Mouse (Mus musculus) kidney, postnatal 25 days (tissue): ENCODE data around the gene Gm5269.

Experiments
- DNase-seq, 2 experiments: peaks; one replicate each; pipeline ENCODE4 v3.0.0; 2021; ENCODE audit warnings: mixed read lengths in 2 of 2

Gm5269 gene

GRCm38 (mm10) chr1:45890173-45890572 is at the start of gene Gm5269:
Gene Gm5269 (minus strand): TSS chr1:45890273.
- no peak for DNase-seq

GRCm38 (mm10) chr1:45931127-45931526 is 41.1 kb upstream of the Gm5269 start:
- no peak for DNase-seq

- DNase-seq: no peak
Measured at GRCm38 (mm10) chr1:45926911-45927310, 36.8 kb upstream of the Gm5269 start.

- DNase-seq: no peak
Measured at GRCm38 (mm10) chr1:45926393-45926763, 36.3 kb upstream of the Gm5269 start, which contains the start of gene Slc40a1. Gene Slc40a1 (minus strand): TSS chr1:45926523.

- peak; percentile 90 to 94 for DNase-seq
Measured at GRCm38 (mm10) chr1:45925500-45926392, 35.7 kb upstream of the Gm5269 start.

- no peak for DNase-seq
Measured at GRCm38 (mm10) chr1:45925131-45925499, 35.0 kb upstream of the Gm5269 start.

- DNase-seq: no peak
Measured at GRCm38 (mm10) chr1:45924516-45924915, 34.4 kb upstream of the Gm5269 start.

GRCm38 (mm10) chr1:45923306-45923705 is 33.2 kb upstream of the Gm5269 start:
- DNase-seq: peak; percentile 23 to 63

GRCm38 (mm10) chr1:45920703-45921102 is 30.6 kb upstream of the Gm5269 start:
- peak; percentile 22 to 49 for DNase-seq

- DNase-seq: no peak
Measured at GRCm38 (mm10) chr1:45919752-45920151, 29.7 kb upstream of the Gm5269 start.

GRCm38 (mm10) chr1:45917136-45917803 is 27.2 kb upstream of the Gm5269 start:
- no peak for DNase-seq

- no peak for DNase-seq
Measured at GRCm38 (mm10) chr1:45916174-45916573, 26.1 kb upstream of the Gm5269 start.

- DNase-seq: no peak
Measured at GRCm38 (mm10) chr1:45914236-45914635, 24.2 kb upstream of the Gm5269 start.

- DNase-seq: peak; percentile 79 to 84
Measured at GRCm38 (mm10) chr1:45905107-45905821, 15.2 kb upstream of the Gm5269 start.

GRCm38 (mm10) chr1:45904161-45904560 is 14.1 kb upstream of the Gm5269 start:
- no peak for DNase-seq

- DNase-seq: no peak
Measured at GRCm38 (mm10) chr1:45898044-45898443, 8.0 kb upstream of the Gm5269 start.

GRCm38 (mm10) chr1:45894168-45894912 is 4.3 kb upstream of the Gm5269 start:
- DNase-seq: no peak

- no peak for DNase-seq
Measured at GRCm38 (mm10) chr1:45891986-45892385, 1.9 kb upstream of the Gm5269 start.

- DNase-seq: no peak
Measured at GRCm38 (mm10) chr1:45886800-45887199, 3.3 kb downstream of the Gm5269 start.

GRCm38 (mm10) chr1:45883378-45883777 is 6.7 kb downstream of the Gm5269 start:
- no peak for DNase-seq

GRCm38 (mm10) chr1:45882076-45882475 is 8.0 kb downstream of the Gm5269 start:
- no peak for DNase-seq

- DNase-seq: no peak
Measured at GRCm38 (mm10) chr1:45881228-45881832, 8.7 kb downstream of the Gm5269 start.
